Mouse (Mus musculus) layer of hippocampus, postnatal 36 days (tissue): ENCODE measurements around the gene Ccdc160. TPM values are rescaled to one million over a fixed set of nuclear protein-coding genes. Genes with fewer than 3 reads are reported as not detected.

ENCODE experiments used
- microRNA-seq, 2 experiments: library from miRNA; unstranded; fragments of <30 nt; microRNA quantifications; one replicate each; pipeline ENCODE4 v1.2.0; 2021
- total RNA-seq, 2 experiments: library from RNA; stranded (reverse); gene quantifications; 2 replicates each; pipeline ENCODE4 v1.2.3; 2021

The Ccdc160 gene
- total RNA-seq, 2 experiments from 2014 or later: 2.5 to 2.9 TPM

Small RNAs within 50 kb of the gene (microRNA-seq; reads per million reads assigned to microRNA genes)
- gene Mir106a (4.7 to 6.9 reads per million in 2 experiments), gene Mir18b (0 to 0.21 reads per million in 2 experiments), gene Mir19b-2 (0 reads per million in 2 experiments), gene Mir20b (5.7 to 8.4 reads per million in 2 experiments), gene Mir363 (3.2 to 8.7 reads per million in 2 experiments), gene Mir92-2 (19.1 to 21.4 reads per million in 2 experiments)

Other genes with a start within 250 kb of the Ccdc160 start
- 1 to 10 TPM; 5.7 to 6.2 TPM for gene Gpc3, start 177.2 kb upstream of the Ccdc160 start, total RNA-seq
- gene Phf6, start 121.1 kb downstream of the Ccdc160 start, total RNA-seq: 10 to 100 TPM; 21.5 to 22.4 TPM
- gene Hprt, start 196.9 kb downstream of the Ccdc160 start, total RNA-seq: 100 to 1,000 TPM; 138 to 144 TPM